In the genomic region with DNA sequence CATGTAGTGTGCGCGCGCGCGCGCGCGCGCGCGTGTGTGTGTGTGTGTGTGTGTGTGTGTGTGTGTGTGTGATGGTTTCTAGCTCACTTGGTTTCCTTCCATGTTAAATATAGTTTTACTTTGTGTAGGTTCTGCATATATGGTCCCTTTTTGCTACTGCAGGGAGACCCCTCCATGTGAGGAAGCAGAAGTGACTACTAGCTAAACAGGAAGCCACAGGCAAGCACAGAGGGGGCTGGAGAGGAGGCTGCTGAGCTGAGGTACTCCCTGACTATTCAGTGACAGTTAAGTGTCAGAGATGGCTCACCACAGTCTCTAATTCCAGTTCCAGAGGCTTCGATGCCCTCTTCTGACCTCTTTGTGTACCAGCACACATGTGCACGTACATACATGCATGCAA, we compare ENCODE assay signal across 10 mouse cellular contexts. TPM values are rescaled to one million over a fixed set of nuclear protein-coding genes. Genes with fewer than 3 reads are reported as not detected.
DNase-seq lines count a peak whose midpoint lies in the region; ATAC-seq lines count a peak whose summit lies in the region.
"Had no signal": no experiment of that assay in that cellular context is flagged by ENCODE, and none has a peak within 500 bp of the region (broad histone marks: within the 10 kb centered on the region; RNA-seq: fewer than 3 reads in every experiment).

No protein-coding gene starts in this region.

- H3K9ac ChIP-seq in forebrain, embryonic 16.5 days (replicated peaks; ENCODE audit: low read depth, low read length), result no peak overlapping the region
- no peak overlapping the region for H3K9ac ChIP-seq in forebrain, embryonic 12.5 days
- H3K9ac ChIP-seq: embryonic facial prominence, embryonic 12.5 days had no signal

- H3K9me3 ChIP-seq in forebrain, embryonic 16.5 days (ENCODE audit: control insufficient read depth, low read length), result no peaks in the 10 kb centered on the region
- H3K9me3 ChIP-seq in forebrain, embryonic 12.5 days, result no peaks in the 10 kb centered on the region
- H3K9me3 ChIP-seq: embryonic facial prominence, embryonic 12.5 days had no signal

- no peaks in the 10 kb centered on the region for H3K4me1 ChIP-seq in forebrain, embryonic 16.5 days (replicated peaks; ENCODE audit: control insufficient read depth, insufficient read depth, low read length)
- no peaks in the 10 kb centered on the region for H3K4me1 ChIP-seq in forebrain, embryonic 12.5 days
- H3K4me1 ChIP-seq: embryonic facial prominence, embryonic 12.5 days had no signal

- intact Hi-C loops in heart, postnatal 10 days (cut with DNase I), result no loop called here

- H3K27me3 ChIP-seq in forebrain, embryonic 16.5 days (replicated peaks; ENCODE audit: control insufficient read depth, insufficient read depth, low read length), result no peaks in the 10 kb centered on the region
- no peaks in the 10 kb centered on the region for H3K27me3 ChIP-seq in forebrain, embryonic 12.5 days
- H3K27me3 ChIP-seq: embryonic facial prominence, embryonic 12.5 days had no signal

- DNase-seq in heart, adult 11 months, result peak; percentile 94
- DNase-seq in heart, postnatal 10 days, result no peak
- peak; percentile 59 for DNase-seq in 416B (ENCODE audit: low read depth)
- no peak for DNase-seq in embryo, embryonic 10 days (ENCODE audit: low spot score)

- H3K4me3 ChIP-seq in forebrain, embryonic 16.5 days (replicated peaks; ENCODE audit: low read length), result no peak overlapping the region
- no peak overlapping the region for H3K4me3 ChIP-seq in forebrain, embryonic 12.5 days (replicated peaks)
- H3K4me3 ChIP-seq: embryonic facial prominence, embryonic 12.5 days had no signal

- H3K27ac ChIP-seq in forebrain, embryonic 16.5 days (ENCODE audit: low read length), result no peak overlapping the region
- no peak overlapping the region for H3K27ac ChIP-seq in forebrain, embryonic 12.5 days
- H3K27ac ChIP-seq: embryonic facial prominence, embryonic 12.5 days had no signal

- WGBS in forebrain, embryonic 16.5 days, result 96% methylated on average over 13 of the region's 13 CpGs
- WGBS in forebrain, embryonic 12.5 days, result 94% methylated on average over 13 of the region's 13 CpGs

- ATAC-seq in hematopoietic stem cell, adult 5-6 weeks (replicated peaks in 1 of 2; ENCODE audit: insufficient read depth in 1 of 2, low FRiP score in 2 of 2, low TSS enrichment in 1 of 2, low read depth in 1 of 2, poor library complexity in 2 of 2, severe bottlenecking in 2 of 2), result peak; percentile 93 to 95
- peak; percentile 90 for ATAC-seq in monocyte, adult 5-6 weeks (replicated peaks; ENCODE audit: insufficient number of reproducible peaks, low FRiP score, low TSS enrichment, poor library complexity, severe bottlenecking)
- no peak for ATAC-seq in forebrain, embryonic 16.5 days
- ATAC-seq in forebrain, embryonic 12.5 days (ENCODE audit: low FRiP score), result no peak
- ATAC-seq: intestine, embryonic 16.5 days had no signal

- no peak overlapping the region for H3K4me2 ChIP-seq in forebrain, embryonic 16.5 days (ENCODE audit: low read length)
- H3K4me2 ChIP-seq in forebrain, embryonic 12.5 days, result no peak overlapping the region
- H3K4me2 ChIP-seq: embryonic facial prominence, embryonic 12.5 days had no signal

- peaks cover 10% of the 10 kb centered on the region for H3K36me3 ChIP-seq in forebrain, embryonic 16.5 days (ENCODE audit: control insufficient read depth, insufficient read depth)
- H3K36me3 ChIP-seq in forebrain, embryonic 12.5 days (replicated peaks), result peaks cover 53% of the 10 kb centered on the region

RNA-seq across cellular contexts. Expression of gene Trit1, which starts 9.8 kb away (rescaled TPM):
- 1 to 10 TPM; 7.7 to 8.3 TPM for total RNA-seq in heart, postnatal 10 days (2021)
- total RNA-seq in hematopoietic stem cell, adult 5-6 weeks (2017), result 27.7 and 37.0 TPM in 2 replicates
- 14.1 to 23.3 TPM (median 15.6 TPM) in 3 replicates for total RNA-seq in monocyte, adult 5-6 weeks (2017)
- 34.1 and 35.7 TPM in 2 replicates for polyA plus RNA-seq in forebrain, embryonic 16.5 days (2015; fragmentation: Nextera tagmentation; extraction: Ambion mirVana)
- polyA plus RNA-seq in forebrain, embryonic 12.5 days (2016; fragmentation: Nextera tagmentation; extraction: Ambion mirVana), result 29.3 and 29.7 TPM in 2 replicates

RNA-seq across cellular contexts. Expression of gene Mycl, which starts 30.7 kb away (rescaled TPM):
- total RNA-seq in heart, postnatal 10 days (2021), result under 1 TPM; 0.22 to 0.84 TPM
- total RNA-seq in hematopoietic stem cell, adult 5-6 weeks (2017), result 0.56 TPM in 1 of 2 replicates, not detected in the other
- total RNA-seq in monocyte, adult 5-6 weeks (2017), result 1.3 TPM in 1 of 3 replicates, not detected in the others
- 71.6 and 85.9 TPM in 2 replicates for polyA plus RNA-seq in forebrain, embryonic 16.5 days (2015; fragmentation: Nextera tagmentation; extraction: Ambion mirVana)
- 84.0 and 84.3 TPM in 2 replicates for polyA plus RNA-seq in forebrain, embryonic 12.5 days (2016; fragmentation: Nextera tagmentation; extraction: Ambion mirVana)

Comparison
In these comparisons a context has a peak if more than half of its experiments do, and no peak if none do; other contexts are left out.
1. DNase-seq: peak in heart, adult 11 months (single experiment) and 416B (single experiment); none in heart, postnatal 10 days (0 of 2) and embryo, embryonic 10 days (single experiment).
2. ATAC-seq: peak in hematopoietic stem cell, adult 5-6 weeks (2 of 2) and monocyte, adult 5-6 weeks (single experiment); none in forebrain, embryonic 16.5 days (single experiment) and forebrain, embryonic 12.5 days (single experiment).